Mouse (Mus musculus): ENCODE data around the gene Zbtb40.

Zbtb40 gene

GRCm38 (mm10) chr4:137048550-137049032, at the start of gene Zbtb40:
TSS of gene Zbtb40 (minus strand) at chr4:137048801.
- DNase-seq (ENCODE audit: low read depth, low spot score): peak; percentile 99

- no peak for DNase-seq (ENCODE audit: low read depth, low spot score)
Measured at GRCm38 (mm10) chr4:137097984-137098327, 49.4 kb upstream of the Zbtb40 start.

- no peak for DNase-seq (ENCODE audit: low read depth, low spot score)
Measured at GRCm38 (mm10) chr4:137097246-137097983, 48.8 kb upstream of the Zbtb40 start.

- DNase-seq (ENCODE audit: low read depth, low spot score): no peak
Measured at GRCm38 (mm10) chr4:137096353-137096752, 47.8 kb upstream of the Zbtb40 start.

- DNase-seq (ENCODE audit: low read depth, low spot score): peak; percentile 19
Measured at GRCm38 (mm10) chr4:137085083-137085810, 36.6 kb upstream of the Zbtb40 start.

GRCm38 (mm10) chr4:137082866-137083265, 34.3 kb upstream of the Zbtb40 start:
- DNase-seq (ENCODE audit: low read depth, low spot score): no peak

GRCm38 (mm10) chr4:137081401-137081800, 32.8 kb upstream of the Zbtb40 start:
- no peak for DNase-seq (ENCODE audit: low read depth, low spot score)

GRCm38 (mm10) chr4:137077216-137077615, 28.6 kb upstream of the Zbtb40 start:
- no peak for DNase-seq (ENCODE audit: low read depth, low spot score)

- peak; percentile 32 for DNase-seq (ENCODE audit: low read depth, low spot score)
Measured at GRCm38 (mm10) chr4:137071204-137071603, 22.6 kb upstream of the Zbtb40 start.

GRCm38 (mm10) chr4:137068491-137068890, 19.9 kb upstream of the Zbtb40 start:
- peak; percentile 71 for DNase-seq (ENCODE audit: low read depth, low spot score)

GRCm38 (mm10) chr4:137065846-137066245, 17.2 kb upstream of the Zbtb40 start:
- DNase-seq (ENCODE audit: low read depth, low spot score): no peak

- DNase-seq (ENCODE audit: low read depth, low spot score): no peak
Measured at GRCm38 (mm10) chr4:137054932-137055331, 6.3 kb upstream of the Zbtb40 start.

GRCm38 (mm10) chr4:137053810-137054209, 5.2 kb upstream of the Zbtb40 start:
- no peak for DNase-seq (ENCODE audit: low read depth, low spot score)

GRCm38 (mm10) chr4:137047840-137048549, 606 bp downstream of the Zbtb40 start:
- no peak for DNase-seq (ENCODE audit: low read depth, low spot score)

- DNase-seq (ENCODE audit: low read depth, low spot score): no peak
Measured at GRCm38 (mm10) chr4:137046110-137046509, 2.5 kb downstream of the Zbtb40 start.

- DNase-seq (ENCODE audit: low read depth, low spot score): no peak
Measured at GRCm38 (mm10) chr4:137044516-137044915, 4.1 kb downstream of the Zbtb40 start.

GRCm38 (mm10) chr4:137043799-137044198, 4.8 kb downstream of the Zbtb40 start:
- no peak for DNase-seq (ENCODE audit: low read depth, low spot score)

- DNase-seq (ENCODE audit: low read depth, low spot score): no peak
Measured at GRCm38 (mm10) chr4:137042039-137042438, 6.6 kb downstream of the Zbtb40 start.

- no peak for DNase-seq (ENCODE audit: low read depth, low spot score)
Measured at GRCm38 (mm10) chr4:137041161-137041621, 7.4 kb downstream of the Zbtb40 start.

- no peak for DNase-seq (ENCODE audit: low read depth, low spot score)
Measured at GRCm38 (mm10) chr4:137039441-137039840, 9.2 kb downstream of the Zbtb40 start.

- no peak for DNase-seq (ENCODE audit: low read depth, low spot score)
Measured at GRCm38 (mm10) chr4:137038501-137038900, 10.1 kb downstream of the Zbtb40 start.

GRCm38 (mm10) chr4:137038096-137038495, 10.5 kb downstream of the Zbtb40 start:
- DNase-seq (ENCODE audit: low read depth, low spot score): no peak
